Mouse (Mus musculus) B cell, adult 2 months (primary cell): Measurements from ENCODE around the gene Chrnb2.

Experiments used
- DNase-seq, 2 experiments: peaks; one replicate each; pipeline ENCODE4 v3.0.0; 2022

Gene Chrnb2

GRCm38 (mm10) chr3:89774236-89774960 lies 10.0 kb upstream of the Chrnb2 start:
- peak; percentile 52 for DNase-seq

GRCm38 (mm10) chr3:89773740-89774211 lies 9.3 kb upstream of the Chrnb2 start:
- peak in 1 of 2 experiments; percentile 49 for DNase-seq

- DNase-seq = peak; percentile 97
Measured at GRCm38 (mm10) chr3:89772968-89773709, 8.7 kb upstream of the Chrnb2 start, which contains the start of gene Ube2q1. Ube2q1 (plus strand) TSS chr3:89773616.

- peak; percentile 88 to 91 for DNase-seq
Measured at GRCm38 (mm10) chr3:89772588-89772967, 8.1 kb upstream of the Chrnb2 start.

- DNase-seq = no peak
Measured at GRCm38 (mm10) chr3:89770425-89771002, 6.1 kb upstream of the Chrnb2 start.

GRCm38 (mm10) chr3:89769584-89769983 lies 5.2 kb upstream of the Chrnb2 start:
- DNase-seq = no peak

- DNase-seq = no peak
Measured at GRCm38 (mm10) chr3:89759786-89760185, 4.6 kb downstream of the Chrnb2 start.

GRCm38 (mm10) chr3:89757851-89758250 lies 6.6 kb downstream of the Chrnb2 start:
- no peak for DNase-seq

- DNase-seq = no peak
Measured at GRCm38 (mm10) chr3:89755283-89755682, 9.1 kb downstream of the Chrnb2 start.

GRCm38 (mm10) chr3:89752307-89752706 lies 12.1 kb downstream of the Chrnb2 start:
- DNase-seq = no peak

GRCm38 (mm10) chr3:89738509-89738908 lies 25.9 kb downstream of the Chrnb2 start:
- DNase-seq = no peak

- no peak for DNase-seq
Measured at GRCm38 (mm10) chr3:89732091-89732490, 32.3 kb downstream of the Chrnb2 start.

GRCm38 (mm10) chr3:89730350-89731331 lies 33.8 kb downstream of the Chrnb2 start:
- peak; percentile 89 to 92 for DNase-seq

- DNase-seq = peak; percentile 15 to 18
Measured at GRCm38 (mm10) chr3:89728848-89729247, 35.6 kb downstream of the Chrnb2 start.

- peak; percentile 63 to 65 for DNase-seq
Measured at GRCm38 (mm10) chr3:89727028-89727427, 37.4 kb downstream of the Chrnb2 start.

- no peak for DNase-seq
Measured at GRCm38 (mm10) chr3:89723400-89724084, 40.9 kb downstream of the Chrnb2 start.

- no peak for DNase-seq
Measured at GRCm38 (mm10) chr3:89722032-89722431, 42.4 kb downstream of the Chrnb2 start.

- no peak for DNase-seq
Measured at GRCm38 (mm10) chr3:89715967-89716256, 48.5 kb downstream of the Chrnb2 start.

- no peak for DNase-seq
Measured at GRCm38 (mm10) chr3:89715207-89715966, 49.0 kb downstream of the Chrnb2 start.

GRCm38 (mm10) chr3:89714359-89715206 lies 49.8 kb downstream of the Chrnb2 start, which contains the start of gene Adar:
Adar (plus strand) TSS chr3:89715022.
- DNase-seq = peak; percentile 79 to 85
